Mouse (Mus musculus) small intestine, adult 2 months (tissue): ENCODE results near the gene Uqcrc2. TPM values are rescaled to one million over a fixed set of nuclear protein-coding genes. Genes with fewer than 3 reads are reported as not detected.
A peak's percentile ranks its signal among the peaks of the same experiment; 100 is the strongest.

Experiments used
- H3K27ac ChIP-seq: fragments of 200-500 bp; 2 replicates; pipeline ENCODE4 v1.5.1; 2012; ENCODE audit warnings: low read depth, low read length, control low read depth, inconsistent platforms; ENCODE audit not compliant: insufficient read depth
- H3K27me3 ChIP-seq: fragments of 200-500 bp; 2 replicates; pipeline ENCODE4 v1.6.1; 2012; ENCODE audit warnings: mild to moderate bottlenecking, moderate library complexity, low read length, inconsistent platforms; ENCODE audit not compliant: control insufficient read depth, insufficient read depth
- H3K36me3 ChIP-seq: fragments of 200-500 bp; 2 replicates; pipeline ENCODE4 v1.6.1; 2012; ENCODE audit warnings: mild to moderate bottlenecking, low read length, control low read depth, inconsistent platforms; ENCODE audit not compliant: control insufficient read depth, insufficient read depth
- H3K4me1 ChIP-seq: fragments of 200-500 bp; 2 replicates; pipeline ENCODE4 v1.6.1; 2012; ENCODE audit warnings: low read length, inconsistent platforms, mixed read lengths; ENCODE audit not compliant: control insufficient read depth, insufficient read depth, insufficient read length
- H3K4me3 ChIP-seq: fragments of 200-500 bp; 2 replicates; pipeline ENCODE4 v1.5.1; 2012; ENCODE audit warnings: low read depth, mild to moderate bottlenecking, control low read depth, inconsistent platforms, low read length, moderate library complexity
- CTCF ChIP-seq: fragments of 200-500 bp; IDR thresholded peaks from 2 replicates; pipeline ENCODE4 v1.5.1; 2012; ENCODE audit warnings: low read depth, mild to moderate bottlenecking, control low read depth, inconsistent platforms, low read length, moderate library complexity, mixed read lengths; ENCODE audit not compliant: insufficient replicate concordance, insufficient read length; ENCODE audit errors: extremely low read depth
- POLR2A ChIP-seq: fragments of 200-500 bp; IDR thresholded peaks from 2 replicates; pipeline ENCODE4 v1.6.1; 2012; ENCODE audit warnings: low read depth, mild to moderate bottlenecking, control low read depth, inconsistent platforms, low read length, moderate library complexity
- WGBS: fragments of 180-500 bp; shearing (Covaris S2); methylation state at CpG from one replicate; pipeline ENCODE4 v1.1.7; 2018; 5-methylcytosine and 5-hydroxymethylcytosine counted together
- polyA plus RNA-seq: library from polyadenylated mRNA; depleted of rRNA; stranded (reverse); fragments of >200 nt; gene quantifications from 2 replicates; pipeline ENCODE4 v1.2.3, GENCODE M21; 2012; rRNA removed

The Uqcrc2 gene
- polyA plus RNA-seq, 1 experiment: 62.7 TPM

DNA sequence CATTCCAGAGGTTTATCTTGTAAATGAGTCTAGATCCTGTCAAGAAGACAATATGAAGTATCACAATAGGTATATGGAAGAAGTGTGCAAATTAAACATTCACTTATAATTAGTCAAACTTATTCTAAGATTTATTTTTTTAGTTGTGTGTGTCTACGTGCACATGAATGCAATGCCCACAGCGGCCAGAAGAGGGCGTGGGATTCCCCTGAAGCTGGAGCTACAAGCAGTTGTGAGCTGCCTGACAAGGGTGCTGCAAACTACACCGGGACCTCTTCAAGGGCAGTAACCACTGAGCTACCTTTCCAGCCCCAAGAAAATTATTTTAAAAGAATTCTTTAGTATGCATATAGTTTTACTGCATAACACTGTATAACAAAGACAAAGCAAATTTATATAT is 55.7 kb downstream of the Uqcrc2 start:
- no peak overlapping the region for H3K27ac ChIP-seq
- H3K4me1 ChIP-seq: no peaks in the 10 kb centered on the region
- no peaks in the 10 kb centered on the region for H3K36me3 ChIP-seq
- TF ChIP-seq POLR2A: no peak
- TF ChIP-seq CTCF: peak; percentile 38; the same call in 1 of the 2 replicates
- no peak overlapping the region for H3K4me3 ChIP-seq
- H3K27me3 ChIP-seq: no peaks in the 10 kb centered on the region
- 80% methylated on average over 4 of the region's 4 CpGs for WGBS

DNA sequence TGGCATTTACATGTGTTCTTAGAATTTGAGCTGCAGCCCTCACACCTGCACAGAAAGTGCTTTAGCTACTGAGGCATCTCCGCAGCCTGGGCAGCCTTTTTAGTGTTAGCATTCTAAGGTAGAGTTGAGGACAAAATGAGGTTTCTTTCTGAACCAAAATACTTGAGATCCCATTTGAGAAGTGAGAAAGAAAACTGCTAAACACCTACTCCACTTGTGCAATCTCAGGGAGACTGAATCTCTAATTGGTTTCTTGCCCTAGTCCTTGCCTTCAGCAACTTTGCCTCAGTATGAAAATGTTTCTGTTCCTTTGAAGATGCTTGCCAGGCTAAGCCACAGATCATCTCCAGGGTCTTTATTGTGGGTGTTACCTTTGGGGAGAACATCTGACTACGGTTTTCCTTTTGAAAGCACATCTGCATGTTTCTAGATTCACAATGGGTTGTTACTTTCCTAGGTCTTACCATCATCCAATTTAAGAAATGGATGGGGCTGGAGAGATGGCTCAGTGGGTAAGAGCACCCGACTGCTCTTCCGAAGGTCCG is 58.9 kb downstream of the Uqcrc2 start:
- no peak overlapping the region for H3K27ac ChIP-seq
- H3K4me3 ChIP-seq: no peak overlapping the region
- 92% methylated on average over 5 of the region's 5 CpGs for WGBS
- TF ChIP-seq CTCF (no peak), POLR2A (no peak)
- no peaks in the 10 kb centered on the region for H3K27me3 ChIP-seq
- H3K36me3 ChIP-seq: no peaks in the 10 kb centered on the region
- no peaks in the 10 kb centered on the region for H3K4me1 ChIP-seq

DNA sequence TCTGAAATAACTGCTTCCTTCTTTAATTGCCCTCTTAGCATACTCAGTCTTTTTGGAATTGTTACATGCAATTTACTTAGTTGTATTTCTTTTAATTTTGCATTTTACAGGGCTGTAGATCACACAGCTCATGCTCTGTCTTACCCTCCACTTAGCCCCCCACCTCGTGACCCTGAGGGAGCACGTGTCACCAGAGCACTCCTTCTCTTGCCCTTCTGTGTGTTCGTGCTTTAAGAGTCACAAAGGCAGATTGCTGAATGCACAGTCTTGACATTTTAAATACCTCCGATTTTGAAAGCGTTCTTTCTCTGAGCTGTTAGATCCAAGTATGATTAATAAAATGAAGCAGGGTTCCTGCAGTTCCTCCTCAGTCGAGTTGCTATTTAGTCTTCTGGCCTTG is 60.2 kb downstream of the Uqcrc2 start:
- Histone ChIP-seq H3K27me3 (no peaks in the 10 kb centered on the region), H3K4me3 (no peak overlapping the region), H3K27ac (no peak overlapping the region), H3K36me3 (no peaks in the 10 kb centered on the region), H3K4me1 (no peaks in the 10 kb centered on the region)
- TF ChIP-seq CTCF (no peak), POLR2A (no peak)
- 71% methylated on average over 6 of the region's 6 CpGs for WGBS

DNA sequence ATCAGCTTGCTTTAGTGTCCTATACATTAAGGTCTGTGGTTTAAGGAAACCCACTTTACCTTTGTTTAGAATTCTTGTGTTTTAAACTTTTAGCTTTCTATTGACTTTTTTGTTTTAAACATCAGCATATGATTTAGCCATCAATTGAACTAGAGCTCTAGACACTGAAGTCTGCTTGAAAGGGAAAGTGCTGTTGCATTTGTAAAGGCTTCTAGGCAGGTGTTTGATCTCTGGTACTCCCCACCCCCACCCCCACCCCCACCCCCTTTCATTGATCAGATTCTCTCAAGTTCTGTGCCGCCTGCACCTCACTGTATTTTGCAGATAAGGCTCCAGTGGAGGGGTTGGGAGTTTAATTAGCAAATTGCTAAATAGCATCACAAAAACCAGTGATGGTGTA is 60.7 kb downstream of the Uqcrc2 start:
- H3K4me1 ChIP-seq: no peaks in the 10 kb centered on the region
- H3K36me3 ChIP-seq: no peaks in the 10 kb centered on the region
- 75% methylated on average over 1 of the region's 1 CpGs for WGBS
- no peaks in the 10 kb centered on the region for H3K27me3 ChIP-seq
- no peak for TF ChIP-seq CTCF
- no peak for TF ChIP-seq POLR2A
- H3K27ac ChIP-seq: no peak overlapping the region
- H3K4me3 ChIP-seq: no peak overlapping the region

DNA sequence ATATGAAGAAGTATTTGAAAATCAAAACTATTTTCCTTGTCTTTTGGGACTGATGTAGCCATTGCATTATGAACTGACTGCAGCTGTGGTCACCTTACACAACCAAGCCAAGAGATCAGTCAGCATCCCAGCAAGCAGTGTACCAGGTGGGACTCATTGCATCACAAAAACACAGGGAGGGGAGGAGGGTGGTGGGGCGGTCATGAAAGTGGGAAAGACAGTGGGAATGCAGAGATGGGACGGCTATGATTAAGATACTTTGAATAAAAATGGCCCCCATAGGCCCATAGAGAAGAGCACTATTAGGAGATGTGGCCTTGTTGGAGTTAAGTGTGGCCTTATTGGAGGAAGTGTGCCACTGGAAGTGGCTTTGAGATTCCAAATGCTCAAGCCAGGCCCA is 61.4 kb downstream of the Uqcrc2 start:
- 94% methylated on average over 2 of the region's 2 CpGs for WGBS
- TF ChIP-seq POLR2A: no peak
- TF ChIP-seq CTCF: no peak
- Histone ChIP-seq H3K27me3 (no peaks in the 10 kb centered on the region), H3K4me1 (no peaks in the 10 kb centered on the region), H3K27ac (no peak overlapping the region), H3K4me3 (no peak overlapping the region), H3K36me3 (no peaks in the 10 kb centered on the region)

DNA sequence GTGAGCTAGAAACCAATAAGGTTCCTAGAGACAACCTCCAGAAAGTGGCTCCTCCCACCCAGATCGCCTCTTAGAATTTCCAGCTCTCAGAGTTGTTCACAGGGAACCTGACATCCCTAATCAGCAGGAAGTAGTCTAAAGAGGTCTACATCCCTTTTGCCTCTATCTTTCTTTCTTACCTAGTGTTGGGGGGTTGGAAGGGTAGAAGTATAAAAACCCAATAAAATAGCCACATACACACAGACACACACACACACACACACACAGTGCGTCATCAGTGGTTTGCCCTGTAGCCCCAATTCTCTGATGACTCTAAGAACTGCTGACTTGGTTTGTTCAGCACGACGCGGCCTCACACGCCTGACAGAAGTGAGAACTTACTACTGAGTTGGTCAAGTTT is 64.6 kb downstream of the Uqcrc2 start:
- Histone ChIP-seq H3K4me1 (no peaks in the 10 kb centered on the region), H3K36me3 (no peaks in the 10 kb centered on the region), H3K27ac (no peak overlapping the region), H3K4me3 (no peak overlapping the region), H3K27me3 (no peaks in the 10 kb centered on the region)
- 79% methylated on average over 6 of the region's 6 CpGs for WGBS
- TF ChIP-seq CTCF: no peak
- no peak for TF ChIP-seq POLR2A

DNA sequence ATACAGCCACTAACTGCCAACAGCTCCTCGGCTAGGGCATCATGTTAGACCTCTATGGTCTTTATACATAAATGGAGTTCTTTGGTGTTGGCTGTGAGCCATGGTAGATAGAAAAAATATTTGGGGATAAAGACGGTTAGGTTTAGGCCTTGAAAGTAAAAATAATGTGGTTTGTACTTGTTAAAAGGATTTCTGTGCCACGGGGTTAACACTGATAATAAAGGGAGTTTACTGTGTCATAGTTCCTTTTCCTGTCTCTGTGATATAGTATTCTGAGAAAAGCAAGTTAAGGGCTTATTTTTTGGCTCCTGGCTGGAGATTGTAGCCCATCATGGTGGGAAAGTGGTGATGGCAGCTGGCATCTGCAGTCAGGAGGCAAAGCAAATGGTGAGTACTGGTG is 68.9 kb downstream of the Uqcrc2 start:
- WGBS: 65% methylated on average over 3 of the region's 3 CpGs
- TF ChIP-seq CTCF (no peak), POLR2A (no peak)
- Histone ChIP-seq H3K4me3 (no peak overlapping the region), H3K36me3 (no peaks in the 10 kb centered on the region), H3K4me1 (no peaks in the 10 kb centered on the region), H3K27me3 (no peaks in the 10 kb centered on the region), H3K27ac (no peak overlapping the region)

Other genes starting within 250 kb of the Uqcrc2 start
- gene Abca16, start 225.5 kb upstream of the Uqcrc2 start, polyA plus RNA-seq: not detected in 2 replicates
- not detected in 2 replicates for gene Pdzd9, start 35.2 kb downstream of the Uqcrc2 start, polyA plus RNA-seq
- 3.8 and 5.3 TPM in 2 replicates for gene Mosmo, start 42.4 kb downstream of the Uqcrc2 start, polyA plus RNA-seq
- 0.03 TPM in 1 of 2 replicates, not detected in the other for gene Vwa3a, start 104.1 kb downstream of the Uqcrc2 start, polyA plus RNA-seq
- gene Gm5737, start 177.2 kb downstream of the Uqcrc2 start, polyA plus RNA-seq: not detected in 2 replicates
- 9.4 and 22.8 TPM in 2 replicates for gene Eef2k, start 207.7 kb downstream of the Uqcrc2 start, polyA plus RNA-seq